Mouse (Mus musculus): ENCODE results near the gene Aktip. TPM values are rescaled to one million over a fixed set of nuclear protein-coding genes. Genes with fewer than 3 reads are reported as not detected.

Aktip gene
- total RNA-seq (2014; fragmentation: Nextera tagmentation) (7.7 and 10.4 TPM in 2 replicates), total RNA-seq (2017) (10.3 and 10.7 TPM in 2 replicates)

- ATAC-seq (replicated peaks; ENCODE audit: poor library complexity, severe bottlenecking) = no peak
These were observed at the start of gene Aktip for GRCm38 (mm10) chr8:91199876-91200275. TSS of gene Aktip (minus strand) at chr8:91199976.

GRCm38 (mm10) chr8:91245821-91246454 is 46.2 kb upstream of the Aktip start:
- no peak for ATAC-seq (replicated peaks; ENCODE audit: poor library complexity, severe bottlenecking)

- ATAC-seq (replicated peaks; ENCODE audit: poor library complexity, severe bottlenecking) = no peak
These were observed 42.9 kb upstream of the Aktip start for GRCm38 (mm10) chr8:91242721-91243120.

GRCm38 (mm10) chr8:91241873-91242519 is 42.2 kb upstream of the Aktip start:
- ATAC-seq (replicated peaks; ENCODE audit: poor library complexity, severe bottlenecking) = no peak

GRCm38 (mm10) chr8:91241371-91241770 is 41.6 kb upstream of the Aktip start:
- ATAC-seq (replicated peaks; ENCODE audit: poor library complexity, severe bottlenecking) = no peak

GRCm38 (mm10) chr8:91237191-91237590 is 37.4 kb upstream of the Aktip start:
- ATAC-seq (replicated peaks; ENCODE audit: poor library complexity, severe bottlenecking) = no peak

GRCm38 (mm10) chr8:91234097-91234496 is 34.3 kb upstream of the Aktip start:
- no peak for ATAC-seq (replicated peaks; ENCODE audit: poor library complexity, severe bottlenecking)

- ATAC-seq (replicated peaks; ENCODE audit: poor library complexity, severe bottlenecking) = no peak
These were observed 27.7 kb upstream of the Aktip start for GRCm38 (mm10) chr8:91227421-91227841.

- ATAC-seq (replicated peaks; ENCODE audit: poor library complexity, severe bottlenecking) = no peak
These were observed 24.5 kb upstream of the Aktip start for GRCm38 (mm10) chr8:91224227-91224626.

GRCm38 (mm10) chr8:91221841-91222240 is 22.1 kb upstream of the Aktip start:
- no peak for ATAC-seq (replicated peaks; ENCODE audit: poor library complexity, severe bottlenecking)

GRCm38 (mm10) chr8:91218271-91218670 is 18.5 kb upstream of the Aktip start:
- ATAC-seq (replicated peaks; ENCODE audit: poor library complexity, severe bottlenecking) = no peak

GRCm38 (mm10) chr8:91217062-91217905 is 17.5 kb upstream of the Aktip start:
- no peak for ATAC-seq (replicated peaks; ENCODE audit: poor library complexity, severe bottlenecking)

- no peak for ATAC-seq (replicated peaks; ENCODE audit: poor library complexity, severe bottlenecking)
These were observed 14.5 kb upstream of the Aktip start for GRCm38 (mm10) chr8:91214287-91214686.

GRCm38 (mm10) chr8:91212948-91213347 is 13.2 kb upstream of the Aktip start:
- ATAC-seq (replicated peaks; ENCODE audit: poor library complexity, severe bottlenecking) = no peak

- ATAC-seq (replicated peaks; ENCODE audit: poor library complexity, severe bottlenecking) = no peak
These were observed 9.9 kb upstream of the Aktip start for GRCm38 (mm10) chr8:91209658-91210057.

GRCm38 (mm10) chr8:91207676-91208075 is 7.9 kb upstream of the Aktip start:
- ATAC-seq (replicated peaks; ENCODE audit: poor library complexity, severe bottlenecking) = no peak

GRCm38 (mm10) chr8:91205897-91206296 is 6.1 kb upstream of the Aktip start:
- no peak for ATAC-seq (replicated peaks; ENCODE audit: poor library complexity, severe bottlenecking)

- ATAC-seq (replicated peaks; ENCODE audit: poor library complexity, severe bottlenecking) = no peak
These were observed 1.4 kb upstream of the Aktip start for GRCm38 (mm10) chr8:91201184-91201583.

- no peak for ATAC-seq (replicated peaks; ENCODE audit: poor library complexity, severe bottlenecking)
These were observed 1.7 kb downstream of the Aktip start for GRCm38 (mm10) chr8:91198036-91198435.

- peak; percentile 42 for ATAC-seq (replicated peaks; ENCODE audit: poor library complexity, severe bottlenecking)
These were observed 2.5 kb downstream of the Aktip start for GRCm38 (mm10) chr8:91197233-91197632.

- ATAC-seq (replicated peaks; ENCODE audit: poor library complexity, severe bottlenecking) = 0 out of 2 replicates have a peak, but pooled peaks have one; percentile 33
These were observed 3.1 kb downstream of the Aktip start for GRCm38 (mm10) chr8:91196661-91197060.

All from granulocyte monocyte progenitor cell, adult 5-6 weeks (primary cell).